In the genomic region with DNA sequence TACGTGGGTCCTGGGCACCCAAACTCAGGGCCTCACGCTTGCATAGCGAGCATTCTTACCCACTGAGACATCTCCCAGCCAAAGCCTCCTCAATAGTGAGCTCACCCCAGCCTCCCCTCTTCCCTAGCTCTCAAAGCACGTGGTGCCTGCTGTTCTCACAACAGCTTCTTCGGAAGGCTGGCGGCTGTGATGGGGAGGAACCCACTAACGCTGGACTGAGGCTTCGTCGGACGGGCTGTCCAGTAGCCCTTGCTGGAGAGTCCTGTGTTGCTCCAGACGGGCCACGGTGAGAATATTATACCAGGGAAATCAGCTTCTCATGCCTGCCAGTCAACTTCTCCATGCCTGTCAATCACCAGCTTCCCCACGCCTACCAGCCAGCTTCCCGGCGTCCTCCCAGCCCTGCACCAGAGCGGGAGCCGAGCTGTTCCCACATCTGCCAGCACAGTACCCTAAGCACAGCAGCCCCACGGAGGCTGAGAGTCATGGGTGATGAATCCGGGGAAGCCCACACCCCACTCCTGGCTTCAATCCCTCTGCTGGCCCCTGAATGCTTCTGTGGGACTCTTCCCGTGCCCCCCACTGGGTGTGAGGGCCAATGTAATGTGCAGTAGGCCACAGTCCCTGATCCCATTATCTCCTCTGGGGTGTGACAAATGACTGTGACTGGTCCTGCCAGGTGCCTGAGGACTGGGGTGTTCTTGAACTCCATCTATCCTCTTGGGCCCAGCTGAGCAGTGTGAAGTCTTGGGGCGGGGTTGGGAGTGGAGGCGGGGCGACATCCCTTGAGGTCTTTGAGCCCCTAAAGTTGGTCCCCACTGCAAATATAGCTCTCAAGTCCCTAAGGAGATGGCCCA, we compare ENCODE assay signal across 8 mouse cellular contexts. TPM values are rescaled to one million over a fixed set of nuclear protein-coding genes. Genes with fewer than 3 reads are reported as not detected.
DNase-seq lines count a peak whose midpoint lies in the region; ATAC-seq lines count a peak whose summit lies in the region.
"Had no signal": no experiment of that assay in that cellular context is flagged by ENCODE, and none has a peak within 500 bp of the region (broad histone marks: within the 10 kb centered on the region; RNA-seq: fewer than 3 reads in every experiment).

No protein-coding gene starts in this region.

- 0 out of 2 replicates have a peak overlapping the region, but pooled peaks have one; percentile 15 for H3K9ac ChIP-seq in hindbrain, embryonic 11.5 days (ENCODE audit: low read depth, low read length)

- H3K4me3 ChIP-seq in hindbrain, embryonic 11.5 days (ENCODE audit: low read depth, low read length), result no peak overlapping the region
- H3K4me3 ChIP-seq: left cerebral cortex, adult 2 months had no signal

- peaks cover 9% of the 10 kb centered on the region; the same call in 1 of the 2 replicates for H3K4me1 ChIP-seq in hindbrain, embryonic 11.5 days (replicated peaks; ENCODE audit: control insufficient read depth, insufficient read depth, low read length)

- H3K9me3 ChIP-seq in hindbrain, embryonic 11.5 days (ENCODE audit: control insufficient read depth, low read length), result no peaks in the 10 kb centered on the region

- no peak overlapping the region for H3K4me2 ChIP-seq in hindbrain, embryonic 11.5 days (replicated peaks; ENCODE audit: low read depth, low read length)

- intact Hi-C loops in left cerebral cortex, postnatal 10 days (cut with DNase I), result loop anchor here (5.0 kb wide), 1 partner anchor 127 kb away; a partner anchor contains a TSS

- no peaks in the 10 kb centered on the region for H3K36me3 ChIP-seq in hindbrain, embryonic 11.5 days (ENCODE audit: control insufficient read depth, insufficient read depth, low read length)

- H3K27me3 ChIP-seq in hindbrain, embryonic 11.5 days (ENCODE audit: control insufficient read depth, insufficient read depth, low read length), result peaks cover 10% of the 10 kb centered on the region

- peak; percentile 71 for ATAC-seq in hindbrain, embryonic 11.5 days (ENCODE audit: low FRiP score)

- peak; percentile 51 to 55 for DNase-seq in lung, adult 18-20 months
- DNase-seq in lung, postnatal 36 days, result no peak
- DNase-seq in embryo, embryonic 9.5 days (ENCODE audit: extremely low spot score), result peak; percentile 48
- DNase-seq in hindbrain, embryonic 11.5 days (ENCODE audit: low spot score), result peak; percentile 61
- peak; percentile 64 for DNase-seq in retina, postnatal 1 day
- no peak for DNase-seq in left cerebral cortex, postnatal 10 days (ENCODE audit: extremely low spot score in 1 of 2, low spot score in 2 of 2)
- no peak for DNase-seq in thymus, adult 18-20 months

- peak overlapping the region; percentile 62 for H3K27ac ChIP-seq in hindbrain, embryonic 11.5 days (ENCODE audit: low read depth, low read length)
- H3K27ac ChIP-seq: left cerebral cortex, adult 2 months had no signal

- 23% methylated on average over 23 of the region's 23 CpGs for WGBS in hindbrain, embryonic 11.5 days

RNA-seq across cellular contexts. Expression of a gene that starts 26.3 kb away (rescaled TPM):
- polyA plus RNA-seq in hindbrain, embryonic 11.5 days (2014; fragmentation: Nextera tagmentation; extraction: Ambion mirVana), result 0.82 and 1.1 TPM in 2 replicates
- total RNA-seq in left cerebral cortex, postnatal 10 days (2021), result 1 to 10 TPM; 1.9 TPM

RNA-seq across cellular contexts. Expression of a gene that starts 35.4 kb away (rescaled TPM):
- polyA plus RNA-seq in hindbrain, embryonic 11.5 days (2014; fragmentation: Nextera tagmentation; extraction: Ambion mirVana), result 2.1 and 3.1 TPM in 2 replicates
- 1 to 10 TPM; 4.2 to 5.9 TPM for total RNA-seq in left cerebral cortex, postnatal 10 days (2021)

Comparison
In these comparisons a context has a peak if more than half of its experiments do, and no peak if none do; other contexts are left out.
1. DNase-seq: peak in lung, adult 18-20 months (2 of 2), embryo, embryonic 9.5 days (single experiment), hindbrain, embryonic 11.5 days (single experiment) and retina, postnatal 1 day (single experiment); none in lung, postnatal 36 days (single experiment), left cerebral cortex, postnatal 10 days (0 of 2) and thymus, adult 18-20 months (0 of 2).